Mouse (Mus musculus) liver, embryonic 14.5 days (tissue): ENCODE results near the gene Ssbp2. TPM values are rescaled to one million over a fixed set of nuclear protein-coding genes. Genes with fewer than 3 reads are reported as not detected.
A peak's percentile ranks its signal among the peaks of the same experiment; 100 is the strongest.

Source experiments
- ATAC-seq: fragments of 200-750 bp; cut with Nextera tagmentation; 2 replicates; pipeline ENCODE4 v1.8.0; 2017; ENCODE audit warnings: moderate number of reproducible peaks, mild to moderate bottlenecking, moderate library complexity; ENCODE audit not compliant: insufficient read depth
- DNase-seq, 3 experiments: peaks; one replicate each; pipeline ENCODE4 v3.0.0-alpha.2; 2012 to 2013; ENCODE audit warnings: low read depth in 3 of 3, low spot score in 3 of 3
- H3K27ac ChIP-seq: fragments of 300-500 bp; sonication (generic); 2 replicates; pipeline ENCODE4 v1.5.1; 2014; ENCODE audit warnings: moderate library complexity, mild to moderate bottlenecking, control low read depth, inconsistent platforms
- H3K27me3 ChIP-seq: fragments of 300-500 bp; sonication (generic); 2 replicates; pipeline ENCODE4 v1.6.1; 2014; ENCODE audit warnings: mild to moderate bottlenecking, low read length, moderate library complexity; ENCODE audit not compliant: control insufficient read depth, insufficient read depth
- H3K36me3 ChIP-seq: fragments of 300-500 bp; sonication (generic); replicated peaks from 2 replicates; pipeline ENCODE4 v1.6.1; 2014; ENCODE audit warnings: low read depth; ENCODE audit not compliant: control insufficient read depth, insufficient read depth
- H3K4me1 ChIP-seq, 2 experiments: fragments of 200-500 bp in 1 of 2; fragments of 300-500 bp in 1 of 2; sonication (generic) in 1 of 2; replicated peaks; 2 replicates each; pipeline ENCODE4 v1.6.1; 2012 to 2014; ENCODE audit warnings: antibody characterized with exemption in 1 of 2, inconsistent platforms in 1 of 2, low read length in 1 of 2; ENCODE audit not compliant: control insufficient read depth in 2 of 2, insufficient read depth in 2 of 2
- H3K4me2 ChIP-seq: fragments of 300-500 bp; sonication (generic); 2 replicates; pipeline ENCODE4 v1.6.1; 2014; ENCODE audit warnings: low read depth, mild to moderate bottlenecking, control low read depth, moderate library complexity
- H3K4me3 ChIP-seq, 2 experiments: fragments of 200-500 bp in 1 of 2; fragments of 300-500 bp in 1 of 2; sonication (generic) in 1 of 2; 2 replicates each; pipeline ENCODE4 v1.5.1; 2012 to 2014; ENCODE audit warnings: low read depth in 2 of 2, low read length in 2 of 2, mild to moderate bottlenecking in 2 of 2, control low read depth in 1 of 2, inconsistent platforms in 1 of 2, moderate library complexity in 1 of 2; ENCODE audit not compliant: insufficient read depth in 1 of 2
- H3K9ac ChIP-seq: fragments of 300-500 bp; sonication (generic); replicated peaks from 2 replicates; pipeline ENCODE4 v1.6.1; 2014; ENCODE audit warnings: mild to moderate bottlenecking, control low read depth, moderate library complexity
- H3K9me3 ChIP-seq: fragments of 300-500 bp; sonication (generic); 2 replicates; pipeline ENCODE4 v1.6.1; 2016; ENCODE audit warnings: low read length, mixed read lengths; ENCODE audit not compliant: control insufficient read depth
- CTCF ChIP-seq: IDR thresholded peaks from 2 replicates; pipeline ENCODE4 v1.5.1; 2016; ENCODE audit warnings: antibody characterized with exemption, low read depth, control low read depth
- EP300 ChIP-seq: IDR thresholded peaks from 2 replicates; pipeline ENCODE4 v1.6.1; 2016; ENCODE audit warnings: antibody characterized with exemption, low read depth
- WGBS: fragments of 180-500 bp; shearing (Covaris S2); extraction: QIAGEN DNeasy Blood & Tissue Kit; methylation state at CpG from one replicate; pipeline ENCODE4 v1.1.7; 2014; ENCODE audit not compliant: insufficient replicate concordance; 5-methylcytosine and 5-hydroxymethylcytosine counted together
- polyA plus RNA-seq, 2 experiments: library from polyadenylated mRNA; depleted of rRNA in 1 of 2; stranded (reverse) in 1 of 2; unstranded in 1 of 2; fragments of >200 nt; fragmentation: Nextera tagmentation in 1 of 2; extraction: Ambion mirVana in 1 of 2; gene quantifications; 2 replicates each; pipeline versions ENCODE4 v1.2.1 to v1.2.3; 2012 to 2014

The Ssbp2 gene
- polyA plus RNA-seq, 2 experiments, result 23.7 to 43.0 TPM

DNA sequence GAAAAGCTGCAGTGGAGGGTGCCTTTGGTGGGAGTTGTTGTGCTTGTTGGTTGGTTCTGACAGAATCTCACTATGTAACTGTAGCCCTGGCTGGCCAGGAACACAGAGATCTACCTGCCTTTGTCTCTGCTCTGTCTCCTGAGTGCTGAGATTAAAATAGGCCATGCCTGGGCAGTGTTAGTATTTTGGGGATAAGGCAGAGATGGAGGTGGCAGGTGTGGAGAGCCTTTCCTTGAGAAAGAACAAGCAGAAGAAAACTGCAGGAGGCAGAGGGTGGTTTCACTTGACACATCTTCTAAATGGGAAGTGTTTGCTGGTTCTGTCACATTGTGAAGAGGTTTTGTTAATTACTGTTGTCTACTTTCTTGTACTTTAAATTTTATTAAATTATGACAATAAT, 15.8 kb downstream of the Ssbp2 start:
- no peak for ATAC-seq
- TF ChIP-seq CTCF (no peak), EP300 (no peak)
- H3K4me1 ChIP-seq, result peaks cover 17 to 21% of the 10 kb centered on the region in 2 experiments

DNA sequence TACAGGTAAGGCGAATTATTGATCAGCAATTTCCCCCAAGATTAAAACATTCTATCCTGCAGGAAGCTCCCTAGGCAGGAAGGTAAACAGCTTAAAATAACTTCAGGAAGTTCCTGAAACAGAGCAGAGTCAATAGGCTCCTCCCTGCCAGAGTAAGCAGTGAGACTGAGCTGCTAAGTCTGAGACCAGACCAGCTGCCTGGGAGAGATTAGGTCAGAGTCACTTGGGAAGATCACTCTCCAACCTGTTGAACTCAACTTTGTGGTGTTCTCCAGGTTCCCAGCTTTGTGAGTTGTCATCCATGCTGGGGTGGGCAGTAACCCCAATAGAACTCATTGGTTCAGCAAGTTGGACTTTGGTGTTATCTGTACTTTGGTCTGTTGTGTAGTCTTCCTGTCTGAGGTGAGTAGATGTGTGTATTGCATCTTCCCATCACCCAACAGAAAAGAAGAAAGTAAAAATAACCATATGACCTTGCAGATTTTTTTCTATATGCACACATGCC, 16.6 kb downstream of the Ssbp2 start:
- no peak overlapping the region for H3K4me2 ChIP-seq
- no peak overlapping the region for H3K27ac ChIP-seq
- peak in 1 of 3 experiments; percentile 35 for DNase-seq
- 91% methylated on average over 1 of the region's 1 CpGs for WGBS
- H3K9ac ChIP-seq, result no peak overlapping the region
- no peaks in the 10 kb centered on the region for H3K36me3 ChIP-seq
- H3K27me3 ChIP-seq, result no peaks in the 10 kb centered on the region
- no peak for ATAC-seq
- no peak for TF ChIP-seq CTCF
- H3K4me1 ChIP-seq, result peaks cover 17 to 21% of the 10 kb centered on the region in 2 experiments
- no peak overlapping the region for H3K4me3 ChIP-seq
- H3K9me3 ChIP-seq, result no peaks in the 10 kb centered on the region

More for the DNA sequence above, 15.8 kb downstream of the Ssbp2 start:
- Histone ChIP-seq H3K9me3 (no peaks in the 10 kb centered on the region), H3K27me3 (no peaks in the 10 kb centered on the region), H3K27ac (no peak overlapping the region), H3K36me3 (no peaks in the 10 kb centered on the region), H3K4me2 (no peak overlapping the region), H3K9ac (no peak overlapping the region), H3K4me3 (no peak overlapping the region)
- DNase-seq, result no peak

DNA sequence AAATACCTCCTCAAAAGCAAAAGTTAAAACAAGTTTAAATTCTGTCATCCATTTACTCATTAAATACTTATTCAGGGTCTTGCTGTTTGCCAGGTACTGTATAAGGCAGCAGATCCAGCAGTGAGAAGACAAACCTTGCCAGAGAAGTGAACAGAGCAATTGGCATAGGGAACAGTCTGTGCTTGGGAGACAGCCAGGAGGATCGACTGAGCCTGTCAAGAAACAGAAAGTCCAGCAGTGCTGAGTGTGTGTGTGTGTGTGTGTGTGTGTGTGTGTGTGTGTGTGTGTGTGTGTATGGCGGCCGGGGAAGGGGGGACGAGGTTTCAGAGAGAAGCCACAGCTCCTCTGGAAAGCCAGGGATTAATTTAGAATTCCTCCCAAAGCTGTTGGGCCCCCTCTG, 17.9 kb downstream of the Ssbp2 start:
- Histone ChIP-seq H3K4me3 (no peak overlapping the region), H3K9me3 (no peaks in the 10 kb centered on the region), H3K4me1 (peaks cover 13 to 18% of the 10 kb centered on the region in 2 experiments), H3K4me2 (no peak overlapping the region), H3K27me3 (no peaks in the 10 kb centered on the region), H3K9ac (no peak overlapping the region), H3K27ac (no peak overlapping the region), H3K36me3 (no peaks in the 10 kb centered on the region)
- WGBS, result 58% methylated on average over 3 of the region's 4 CpGs
- DNase-seq (no peak), ATAC-seq (no peak)
- no peak for TF ChIP-seq EP300
- TF ChIP-seq CTCF, result no peak

DNA sequence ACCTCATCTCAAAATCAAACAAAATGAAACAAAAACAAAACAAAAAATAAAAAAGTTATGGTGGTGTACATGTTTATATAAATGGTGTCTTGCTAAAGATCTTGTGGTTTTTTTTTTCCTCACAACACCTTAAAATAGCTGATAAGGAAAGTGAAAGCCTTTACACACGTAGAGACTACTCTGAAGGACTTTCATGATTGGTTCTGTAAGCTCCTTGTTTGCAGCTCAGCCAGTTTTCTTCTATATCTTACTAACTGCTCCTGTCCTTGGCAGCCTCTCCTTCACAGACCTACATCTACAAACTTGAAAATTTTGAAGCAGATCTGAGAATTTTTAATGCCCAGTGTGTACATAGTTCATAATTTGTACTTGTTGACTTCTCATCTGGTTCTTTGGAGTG, 24.2 kb downstream of the Ssbp2 start:
- H3K27ac ChIP-seq, result no peak overlapping the region
- H3K4me3 ChIP-seq, result no peak overlapping the region
- DNase-seq, result no peak
- H3K9ac ChIP-seq, result no peak overlapping the region; the same call in none of the 2 replicates
- H3K36me3 ChIP-seq, result no peaks in the 10 kb centered on the region
- no peaks in the 10 kb centered on the region for H3K27me3 ChIP-seq
- 18% methylated on average over 1 of the region's 1 CpGs for WGBS
- H3K4me1 ChIP-seq, result peaks cover 8% of the 10 kb centered on the region in 2 experiments; a peak in 3 of 4 replicates
- no peak for ATAC-seq
- H3K4me2 ChIP-seq, result peak overlapping the region; percentile 48
- TF ChIP-seq EP300, result no peak
- TF ChIP-seq CTCF, result no peak
- H3K9me3 ChIP-seq, result no peaks in the 10 kb centered on the region

DNA sequence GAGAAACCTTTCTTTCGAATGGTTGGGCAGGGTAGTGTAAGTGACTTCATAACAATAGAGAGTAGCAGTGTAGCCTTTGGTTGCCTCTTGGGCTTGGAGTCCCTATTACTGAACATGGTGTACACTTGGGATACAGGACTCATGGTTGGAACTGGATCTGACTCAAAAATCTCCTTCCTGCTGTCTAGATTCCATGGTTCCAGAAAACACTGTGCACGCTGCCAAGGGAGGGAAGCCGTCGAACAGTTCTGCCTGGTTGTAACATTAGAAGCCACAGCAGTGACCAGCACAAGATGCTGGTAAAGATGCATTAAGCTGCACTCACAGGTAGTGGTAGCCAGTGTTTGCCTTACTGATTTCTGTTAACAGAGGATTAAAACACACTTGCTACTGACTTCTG, 32.0 kb downstream of the Ssbp2 start:
- Histone ChIP-seq H3K27me3 (no peaks in the 10 kb centered on the region), H3K4me2 (no peak overlapping the region), H3K4me1 (no peaks in the 10 kb centered on the region; a peak in 1 of 4 replicates), H3K36me3 (no peaks in the 10 kb centered on the region), H3K4me3 (no peak overlapping the region), H3K27ac (no peak overlapping the region), H3K9ac (no peak overlapping the region), H3K9me3 (no peaks in the 10 kb centered on the region)
- 83% methylated on average over 4 of the region's 4 CpGs for WGBS
- TF ChIP-seq CTCF (no peak), EP300 (no peak)
- ATAC-seq, result no peak
- no peak for DNase-seq
